Mouse (Mus musculus): ENCODE measurements around the gene Coro2a.
"Not testable (repeated sequence)": the region's sequence is repeated elsewhere in the genome, so short reads cannot be mapped to it uniquely, and the experiment has no call there.

Gene Coro2a

GRCm38 (mm10) chr4:46613618-46614017, 11.6 kb upstream of the Coro2a start:
- DNase-seq (ENCODE audit: low read depth, low spot score), result no peak

- peak; percentile 64 for DNase-seq (ENCODE audit: low read depth, low spot score)
These were observed 9.2 kb upstream of the Coro2a start for GRCm38 (mm10) chr4:46611181-46611580.

- no peak for DNase-seq (ENCODE audit: low read depth, low spot score)
These were observed 5.6 kb upstream of the Coro2a start for GRCm38 (mm10) chr4:46607601-46608000.

GRCm38 (mm10) chr4:46605451-46605850, 3.4 kb upstream of the Coro2a start:
- DNase-seq (ENCODE audit: low read depth, low spot score), result no peak

GRCm38 (mm10) chr4:46602704-46603103, 702 bp upstream of the Coro2a start:
- no peak for DNase-seq (ENCODE audit: low read depth, low spot score)

GRCm38 (mm10) chr4:46601258-46601843, 651 bp downstream of the Coro2a start:
- DNase-seq (ENCODE audit: low read depth, low spot score), result no peak

GRCm38 (mm10) chr4:46600473-46601257, 1.3 kb downstream of the Coro2a start:
- DNase-seq (ENCODE audit: low read depth, low spot score), result no peak

GRCm38 (mm10) chr4:46599609-46600008, 2.4 kb downstream of the Coro2a start:
- not testable (repeated sequence) for DNase-seq (ENCODE audit: low read depth, low spot score)

- no peak for DNase-seq (ENCODE audit: low read depth, low spot score)
These were observed 3.0 kb downstream of the Coro2a start for GRCm38 (mm10) chr4:46598981-46599380.

- DNase-seq (ENCODE audit: low read depth, low spot score), result no peak
These were observed 3.9 kb downstream of the Coro2a start for GRCm38 (mm10) chr4:46598111-46598510.

GRCm38 (mm10) chr4:46597286-46597961, 4.6 kb downstream of the Coro2a start:
- no peak for DNase-seq (ENCODE audit: low read depth, low spot score)

GRCm38 (mm10) chr4:46596398-46596797, 5.6 kb downstream of the Coro2a start:
- no peak for DNase-seq (ENCODE audit: low read depth, low spot score)

GRCm38 (mm10) chr4:46594131-46594530, 7.9 kb downstream of the Coro2a start:
- DNase-seq (ENCODE audit: low read depth, low spot score), result no peak

GRCm38 (mm10) chr4:46593472-46593871, 8.5 kb downstream of the Coro2a start:
- no peak for DNase-seq (ENCODE audit: low read depth, low spot score)

- DNase-seq (ENCODE audit: low read depth, low spot score), result no peak
These were observed 10.0 kb downstream of the Coro2a start for GRCm38 (mm10) chr4:46591833-46592520.

- DNase-seq (ENCODE audit: low read depth, low spot score), result no peak
These were observed 11.2 kb downstream of the Coro2a start for GRCm38 (mm10) chr4:46590810-46591209.

GRCm38 (mm10) chr4:46589946-46590684, 11.9 kb downstream of the Coro2a start:
- no peak for DNase-seq (ENCODE audit: low read depth, low spot score)

- no peak for DNase-seq (ENCODE audit: low read depth, low spot score)
These were observed 12.9 kb downstream of the Coro2a start for GRCm38 (mm10) chr4:46589151-46589550.

- DNase-seq (ENCODE audit: low read depth, low spot score), result no peak
These were observed 15.5 kb downstream of the Coro2a start for GRCm38 (mm10) chr4:46586473-46586872.

GRCm38 (mm10) chr4:46585811-46586190, 16.2 kb downstream of the Coro2a start:
- DNase-seq (ENCODE audit: low read depth, low spot score), result no peak

- no peak for DNase-seq (ENCODE audit: low read depth, low spot score)
These were observed 16.8 kb downstream of the Coro2a start for GRCm38 (mm10) chr4:46585041-46585810.

Data from brain, embryonic 18.5 days (tissue).